In genomic region chr8:116383495-116384417, GRCm38 (mm10) we compare ENCODE assay signal across 10 mouse cellular contexts.
A peak's percentile ranks its signal among the peaks of the same experiment; 100 is the strongest.
DNase-seq lines count a peak whose midpoint lies in the region; ATAC-seq lines count a peak whose summit lies in the region.
"Had no signal": no experiment of that assay in that cellular context is flagged by ENCODE, and none has a peak within 500 bp of the region (broad histone marks: within the 10 kb centered on the region; RNA-seq: fewer than 3 reads in every experiment).

No protein-coding gene starts in this region.

- ATAC-seq in limb, embryonic 11.5 days (ENCODE audit: insufficient number of reproducible peaks, low FRiP score, low TSS enrichment, low read depth): peak; percentile 68

- H3K4me2 ChIP-seq in limb, embryonic 11.5 days (ENCODE audit: low read depth, severe bottlenecking): no peak overlapping the region
- H3K4me2 ChIP-seq: liver, embryonic 15.5 days had no signal

- no peaks in the 10 kb centered on the region for H3K27me3 ChIP-seq in limb, embryonic 11.5 days (ENCODE audit: control insufficient read depth, insufficient read depth, low read length)
- H3K27me3 ChIP-seq: liver, embryonic 15.5 days had no signal

- no peaks in the 10 kb centered on the region for H3K36me3 ChIP-seq in limb, embryonic 11.5 days (ENCODE audit: control insufficient read depth, insufficient read depth, low read length)
- H3K36me3 ChIP-seq: liver, embryonic 15.5 days had no signal

- H3K9me3 ChIP-seq in limb, embryonic 11.5 days (ENCODE audit: control insufficient read depth, low read length): no peaks in the 10 kb centered on the region
- H3K9me3 ChIP-seq: liver, embryonic 15.5 days had no signal

- DNase-seq in adrenal gland, postnatal 10 days: peak; percentile 23
- DNase-seq in adrenal gland, adult 8-10 months: no peak
- DNase-seq in ovary, adult 18-20 months (ENCODE audit: low spot score): peak; percentile 26
- DNase-seq in ovary, postnatal 36 days (ENCODE audit: low spot score): no peak
- DNase-seq in limb, embryonic 11.5 days (ENCODE audit: low spot score): peak; percentile 71
- DNase-seq in frontal cortex, postnatal 14 days (ENCODE audit: low spot score in 2 of 2): no peak
- DNase-seq in spleen, adult 18-20 months: no peak
- DNase-seq in MN1 (ENCODE audit: low spot score): no peak
- DNase-seq: right cerebral cortex, postnatal 25 days had no signal

- H3K4me3 ChIP-seq in limb, embryonic 11.5 days (ENCODE audit: low read depth, low read length): no peak overlapping the region
- H3K4me3 ChIP-seq: liver, embryonic 15.5 days had no signal

- H3K4me1 ChIP-seq in limb, embryonic 11.5 days (ENCODE audit: control insufficient read depth, insufficient read depth, low read length): peaks cover 4% of the 10 kb centered on the region; the same call in 1 of the 2 replicates
- H3K4me1 ChIP-seq: liver, embryonic 15.5 days had no signal

- no peak overlapping the region for H3K9ac ChIP-seq in limb, embryonic 11.5 days (ENCODE audit: low read length)
- H3K9ac ChIP-seq: liver, embryonic 15.5 days had no signal

- 10% methylated on average over 12 of the region's 14 CpGs for WGBS in limb, embryonic 11.5 days

- no peak overlapping the region for H3K27ac ChIP-seq in limb, embryonic 11.5 days (replicated peaks; ENCODE audit: low read depth, low read length)
- H3K27ac ChIP-seq: liver, embryonic 15.5 days had no signal

Comparison
In these comparisons a context has a peak if more than half of its experiments do, and no peak if none do; other contexts are left out.
1. DNase-seq: peak in adrenal gland, postnatal 10 days (single experiment), ovary, adult 18-20 months (single experiment) and limb, embryonic 11.5 days (single experiment); none in adrenal gland, adult 8-10 months (single experiment), ovary, postnatal 36 days (single experiment), frontal cortex, postnatal 14 days (0 of 2), spleen, adult 18-20 months (0 of 2) and MN1 (single experiment).